Mouse (Mus musculus) 416B (cell line): ENCODE results near the gene Xaf1.
A peak's percentile ranks its signal among the peaks of the same experiment; 100 is the strongest.

Experiments
- DNase-seq: peaks from one replicate; pipeline ENCODE4 v3.0.0; 2011; ENCODE audit warnings: low read depth

Gene Xaf1

GRCm38 (mm10) chr11:72301334-72301733, at the start of gene Xaf1:
Gene Xaf1, plus strand, starts transcription at chr11:72301629.
- peak; percentile 80 for DNase-seq

GRCm38 (mm10) chr11:72255629-72256028, 45.8 kb upstream of the Xaf1 start:
- no peak for DNase-seq

- no peak for DNase-seq
These were observed 45.0 kb upstream of the Xaf1 start for GRCm38 (mm10) chr11:72256441-72256840.

GRCm38 (mm10) chr11:72265483-72265882, 35.9 kb upstream of the Xaf1 start:
- DNase-seq: no peak

- DNase-seq: no peak
These were observed 35.0 kb upstream of the Xaf1 start for GRCm38 (mm10) chr11:72266207-72266959.

GRCm38 (mm10) chr11:72266960-72267560, 34.4 kb upstream of the Xaf1 start, which contains the start of gene Slc13a5:
Gene Slc13a5, minus strand, starts transcription at chr11:72267222.
- no peak for DNase-seq

GRCm38 (mm10) chr11:72271761-72272160, 29.7 kb upstream of the Xaf1 start:
- DNase-seq: no peak

GRCm38 (mm10) chr11:72273341-72273740, 28.1 kb upstream of the Xaf1 start:
- no peak for DNase-seq

- DNase-seq: no peak
These were observed 20.1 kb upstream of the Xaf1 start for GRCm38 (mm10) chr11:72281143-72281851.

- DNase-seq: no peak
These were observed 19.5 kb upstream of the Xaf1 start for GRCm38 (mm10) chr11:72281852-72282400.

- DNase-seq: no peak
These were observed 17.8 kb upstream of the Xaf1 start for GRCm38 (mm10) chr11:72283486-72284224.

GRCm38 (mm10) chr11:72284532-72285182, 16.8 kb upstream of the Xaf1 start:
- no peak for DNase-seq

GRCm38 (mm10) chr11:72285971-72286480, 15.4 kb upstream of the Xaf1 start:
- DNase-seq: no peak

- DNase-seq: no peak
These were observed 14.8 kb upstream of the Xaf1 start for GRCm38 (mm10) chr11:72286651-72287050.

GRCm38 (mm10) chr11:72287126-72287525, 14.3 kb upstream of the Xaf1 start:
- DNase-seq: no peak

- DNase-seq: no peak
These were observed 13.9 kb upstream of the Xaf1 start for GRCm38 (mm10) chr11:72287543-72287942.

GRCm38 (mm10) chr11:72293116-72293515, 8.3 kb upstream of the Xaf1 start:
- no peak for DNase-seq

- DNase-seq: no peak
These were observed 801 bp downstream of the Xaf1 start for GRCm38 (mm10) chr11:72302230-72302629.

- DNase-seq: no peak
These were observed 6.0 kb downstream of the Xaf1 start for GRCm38 (mm10) chr11:72307461-72307860.

- no peak for DNase-seq
These were observed 7.6 kb downstream of the Xaf1 start for GRCm38 (mm10) chr11:72308982-72309381.

GRCm38 (mm10) chr11:72310491-72310890, 9.1 kb downstream of the Xaf1 start:
- DNase-seq: no peak
